Mouse (Mus musculus): ENCODE measurements at regions not wholly inside any gene's neighbourhood (a gene's known extent, or its start where the extent isn't known, plus 50 kb on each side); places are given as distances from the start of the nearest gene placed in this dataset.

- ATAC-seq (ENCODE audit: insufficient read depth) (peak; percentile 14; the same call in 1 of the 2 replicates), DNase-seq (peak; percentile 91)
- Histone ChIP-seq H3K4me1 (ENCODE audit: insufficient read depth) (no peaks in the 10 kb centered on the region), H3K9me3 (ENCODE audit: low read depth, low read length) (no peaks in the 10 kb centered on the region), H3K27me3 (ENCODE audit: insufficient read depth, low read length) (no peaks in the 10 kb centered on the region), H3K36me3 (ENCODE audit: insufficient read depth) (no peaks in the 10 kb centered on the region), H3K9ac (0 out of 2 replicates have a peak overlapping the region, but pooled peaks have one; percentile 3), H3K4me2 (peak overlapping the region; percentile 53), H3K4me3 (ENCODE audit: low read depth, low read length) (0 out of 2 replicates have a peak overlapping the region, but pooled peaks have one; percentile 6), H3K27ac (ENCODE audit: low read depth) (no peak overlapping the region)
- 12% methylated on average over 19 of the region's 19 CpGs for WGBS
- TF ChIP-seq CTCF (IDR thresholded peaks at IDR 0.05; ENCODE audit: low read depth), result peak; percentile 96
Observed at GRCm38 (mm10) chr14:45772665-45773277, 114.8 kb upstream of the Ddhd1 start.

- DNase-seq, result no peak
Observed at GRCm38 (mm10) chr14:45773326-45773725, 115.4 kb upstream of the Ddhd1 start.

GRCm38 (mm10) chr14:45781850-45782249 is 123.9 kb upstream of the Ddhd1 start:
- Histone ChIP-seq H3K9ac (no peak overlapping the region), H3K4me2 (no peak overlapping the region), H3K4me3 (ENCODE audit: low read depth, low read length) (no peak overlapping the region), H3K27me3 (ENCODE audit: insufficient read depth, low read length) (no peaks in the 10 kb centered on the region), H3K27ac (ENCODE audit: low read depth) (no peak overlapping the region), H3K4me1 (ENCODE audit: insufficient read depth) (no peaks in the 10 kb centered on the region), H3K9me3 (ENCODE audit: low read depth, low read length) (no peaks in the 10 kb centered on the region), H3K36me3 (ENCODE audit: insufficient read depth) (no peaks in the 10 kb centered on the region)
- ATAC-seq (ENCODE audit: insufficient read depth) (no peak), DNase-seq (no peak)
- no peak for TF ChIP-seq CTCF (IDR thresholded peaks at IDR 0.05; ENCODE audit: low read depth)
- WGBS, result 66% methylated on average over 6 of the region's 6 CpGs

More at GRCm38 (mm10) chr14:45773326-45773725, 115.4 kb upstream of the Ddhd1 start:
- H3K27me3 ChIP-seq (ENCODE audit: insufficient read depth, low read length), result no peaks in the 10 kb centered on the region
- no peak overlapping the region for H3K9ac ChIP-seq
- H3K9me3 ChIP-seq (ENCODE audit: low read depth, low read length), result no peaks in the 10 kb centered on the region
- H3K4me3 ChIP-seq (ENCODE audit: low read depth, low read length), result no peak overlapping the region
- TF ChIP-seq CTCF (IDR thresholded peaks at IDR 0.05; ENCODE audit: low read depth), result no peak
- H3K36me3 ChIP-seq (ENCODE audit: insufficient read depth), result no peaks in the 10 kb centered on the region
- 57% methylated on average over 7 of the region's 7 CpGs for WGBS
- ATAC-seq (ENCODE audit: insufficient read depth), result no peak
- H3K4me1 ChIP-seq (ENCODE audit: insufficient read depth), result no peaks in the 10 kb centered on the region
- no peak overlapping the region for H3K4me2 ChIP-seq
- H3K27ac ChIP-seq (ENCODE audit: low read depth), result no peak overlapping the region

- no peak for TF ChIP-seq CTCF (IDR thresholded peaks at IDR 0.05; ENCODE audit: low read depth)
- Histone ChIP-seq H3K4me3 (ENCODE audit: low read depth, low read length) (no peak overlapping the region), H3K4me1 (ENCODE audit: insufficient read depth) (peaks cover 9% of the 10 kb centered on the region; the same call in 1 of the 2 replicates), H3K36me3 (ENCODE audit: insufficient read depth) (no peaks in the 10 kb centered on the region), H3K9me3 (ENCODE audit: low read depth, low read length) (no peaks in the 10 kb centered on the region), H3K27ac (ENCODE audit: low read depth) (no peak overlapping the region), H3K9ac (no peak overlapping the region), H3K27me3 (ENCODE audit: insufficient read depth, low read length) (no peaks in the 10 kb centered on the region), H3K4me2 (no peak overlapping the region)
- ATAC-seq (ENCODE audit: insufficient read depth) (peak; percentile 47; the same call in 1 of the 2 replicates), DNase-seq (peak; percentile 70)
- 18% methylated on average over 1 of the region's 1 CpGs for WGBS
Observed at GRCm38 (mm10) chr14:45794980-45795379, 137.0 kb upstream of the Ddhd1 start.

- H3K4me2 ChIP-seq, result no peak overlapping the region
- no peaks in the 10 kb centered on the region for H3K36me3 ChIP-seq (ENCODE audit: insufficient read depth)
- H3K4me1 ChIP-seq (ENCODE audit: insufficient read depth), result peaks cover 9% of the 10 kb centered on the region; the same call in 1 of the 2 replicates
- no peaks in the 10 kb centered on the region for H3K27me3 ChIP-seq (ENCODE audit: insufficient read depth, low read length)
- H3K27ac ChIP-seq (ENCODE audit: low read depth), result peak overlapping the region; percentile 63
- TF ChIP-seq CTCF (IDR thresholded peaks at IDR 0.05; ENCODE audit: low read depth), result no peak
- H3K9me3 ChIP-seq (ENCODE audit: low read depth, low read length), result peaks cover 6% of the 10 kb centered on the region; the same call in 1 of the 2 replicates
- no peak overlapping the region for H3K9ac ChIP-seq
- H3K4me3 ChIP-seq (ENCODE audit: low read depth, low read length), result no peak overlapping the region
- DNase-seq (peak; percentile 75), ATAC-seq (ENCODE audit: insufficient read depth) (peak; percentile 81)
- 40% methylated on average over 10 of the region's 10 CpGs for WGBS
Observed at GRCm38 (mm10) chr14:45796665-45797319, 138.8 kb upstream of the Ddhd1 start.

- H3K4me3 ChIP-seq (ENCODE audit: low read depth, low read length), result no peak overlapping the region
- DNase-seq (no peak), ATAC-seq (ENCODE audit: insufficient read depth) (no peak)
- 75% methylated on average over 4 of the region's 4 CpGs for WGBS
- no peaks in the 10 kb centered on the region for H3K27me3 ChIP-seq (ENCODE audit: insufficient read depth, low read length)
- H3K4me2 ChIP-seq, result no peak overlapping the region
- TF ChIP-seq CTCF (IDR thresholded peaks at IDR 0.05; ENCODE audit: low read depth), result no peak
- peaks cover 9% of the 10 kb centered on the region; the same call in 1 of the 2 replicates for H3K4me1 ChIP-seq (ENCODE audit: insufficient read depth)
- H3K9me3 ChIP-seq (ENCODE audit: low read depth, low read length), result peaks cover 6% of the 10 kb centered on the region; the same call in 1 of the 2 replicates
- H3K9ac ChIP-seq, result no peak overlapping the region
- peak overlapping the region; percentile 63 for H3K27ac ChIP-seq (ENCODE audit: low read depth)
- no peaks in the 10 kb centered on the region for H3K36me3 ChIP-seq (ENCODE audit: insufficient read depth)
Observed at GRCm38 (mm10) chr14:45797320-45797696, 139.4 kb upstream of the Ddhd1 start.

- H3K36me3 ChIP-seq (ENCODE audit: insufficient read depth), result no peaks in the 10 kb centered on the region
- no peak overlapping the region for H3K4me3 ChIP-seq (ENCODE audit: low read depth, low read length)
- peak; percentile 87 for DNase-seq
- no peak for TF ChIP-seq CTCF (IDR thresholded peaks at IDR 0.05; ENCODE audit: low read depth)
- H3K27me3 ChIP-seq (ENCODE audit: insufficient read depth, low read length), result no peaks in the 10 kb centered on the region
- 62% methylated on average over 2 of the region's 2 CpGs for WGBS
- no peak overlapping the region for H3K4me2 ChIP-seq
- no peak overlapping the region for H3K9ac ChIP-seq
- H3K27ac ChIP-seq (ENCODE audit: low read depth), result no peak overlapping the region
- peaks cover 9% of the 10 kb centered on the region; the same call in 1 of the 2 replicates for H3K4me1 ChIP-seq (ENCODE audit: insufficient read depth)
- 0 out of 2 replicates have a peak, but pooled peaks have one; percentile 15 for ATAC-seq (ENCODE audit: insufficient read depth)
- peaks cover 6% of the 10 kb centered on the region; the same call in 1 of the 2 replicates for H3K9me3 ChIP-seq (ENCODE audit: low read depth, low read length)
Observed at GRCm38 (mm10) chr14:45799286-45799685, 141.3 kb upstream of the Ddhd1 start.

Data from lung, embryonic 14.5 days (tissue).